Mouse (Mus musculus) MEL (cell line): ENCODE results near the gene Atrnl1.
"Not testable (repeated sequence)": the region's sequence is repeated elsewhere in the genome, so short reads cannot be mapped to it uniquely, and the experiment has no call there.

ENCODE experiments used
- BHLHE40 ChIP-seq: IDR thresholded peaks from 2 replicates; pipeline ENCODE4 v1.6.1; 2012; ENCODE audit warnings: low read depth, mild to moderate bottlenecking, inconsistent platforms, low read length, improper control_type of control experiment, borderline replicate concordance
- CHD1 ChIP-seq: IDR thresholded peaks from 2 replicates; pipeline ENCODE4 v1.6.1; 2012; ENCODE audit warnings: low read depth, mild to moderate bottlenecking, inconsistent platforms, low read length, improper control_type of control experiment
- CTCF ChIP-seq, 3 experiments: IDR thresholded peaks in 2 of 3; conservative IDR thresholded peaks in 1 of 3; 2 replicates each; pipeline ENCODE4 v1.5.1; 2011 to 2012; ENCODE audit warnings: low read length in 3 of 3, low read depth in 2 of 3, mild to moderate bottlenecking in 2 of 3, improper control_type of control experiment in 1 of 3, inconsistent platforms in 1 of 3, mixed read lengths in 1 of 3, moderate library complexity in 1 of 3; ENCODE audit not compliant: control insufficient read depth in 1 of 3, insufficient read depth in 1 of 3, poor library complexity in 1 of 3, severe bottlenecking in 1 of 3
- GABPA ChIP-seq: IDR thresholded peaks from 2 replicates; pipeline ENCODE4 v1.6.1; 2012; ENCODE audit warnings: low read depth, mild to moderate bottlenecking, inconsistent platforms, low read length, improper control_type of control experiment, moderate library complexity
- GATA1 ChIP-seq: IDR thresholded peaks from 2 replicates; pipeline ENCODE4 v1.6.1; 2011; ENCODE audit warnings: low read depth, low read length, improper control_type of control experiment
- MAX ChIP-seq: IDR thresholded peaks from 2 replicates; pipeline ENCODE4 v1.6.1; 2011; ENCODE audit warnings: low read length, improper control_type of control experiment
- NRF1 ChIP-seq: IDR thresholded peaks from 2 replicates; pipeline ENCODE4 v1.6.1; 2014; ENCODE audit warnings: low read depth, mild to moderate bottlenecking, inconsistent platforms, low read length, improper control_type of control experiment, moderate library complexity; ENCODE audit not compliant: poor library complexity, insufficient read depth, severe bottlenecking
- POLR2A ChIP-seq, 2 experiments: IDR thresholded peaks; 2 replicates each; pipeline ENCODE4 v1.6.1; 2011 to 2012; ENCODE audit warnings: low read length in 2 of 2, mild to moderate bottlenecking in 2 of 2, control low read depth in 1 of 2, improper control_type of control experiment in 1 of 2, low read depth in 1 of 2, moderate library complexity in 1 of 2; ENCODE audit not compliant: control insufficient read depth in 1 of 2, insufficient read depth in 1 of 2, poor library complexity in 1 of 2
- POLR2AphosphoS2 ChIP-seq: IDR thresholded peaks from 2 replicates; pipeline ENCODE4 v1.6.1; 2011; ENCODE audit warnings: low read length, improper control_type of control experiment
- POLR2AphosphoS5 ChIP-seq: IDR thresholded peaks from 2 replicates; pipeline ENCODE4 v1.6.1; 2012; ENCODE audit warnings: low read depth, borderline replicate concordance, mild to moderate bottlenecking, inconsistent platforms, low read length, moderate library complexity, mixed read lengths
- RCOR1 ChIP-seq: IDR thresholded peaks from 2 replicates; pipeline ENCODE4 v1.6.1; 2012; ENCODE audit warnings: low read depth, mild to moderate bottlenecking, inconsistent platforms, low read length, improper control_type of control experiment
- SIN3A ChIP-seq: IDR thresholded peaks from 2 replicates; pipeline ENCODE4 v1.6.1; 2012; ENCODE audit warnings: low read length, improper control_type of control experiment, inconsistent platforms
- USF2 ChIP-seq, 2 experiments: IDR thresholded peaks; 2 replicates each; pipeline ENCODE4 v1.6.1; 2011 to 2012; ENCODE audit warnings: improper control_type of control experiment in 2 of 2, low read length in 2 of 2, borderline replicate concordance in 1 of 2, inconsistent platforms in 1 of 2, low read depth in 1 of 2, mild to moderate bottlenecking in 1 of 2; ENCODE audit not compliant: insufficient read depth in 1 of 2
- ZC3H11A ChIP-seq: IDR thresholded peaks from 2 replicates; pipeline ENCODE4 v1.6.1; 2012; ENCODE audit warnings: low read depth, mild to moderate bottlenecking, inconsistent platforms, low read length, improper control_type of control experiment

DNA sequence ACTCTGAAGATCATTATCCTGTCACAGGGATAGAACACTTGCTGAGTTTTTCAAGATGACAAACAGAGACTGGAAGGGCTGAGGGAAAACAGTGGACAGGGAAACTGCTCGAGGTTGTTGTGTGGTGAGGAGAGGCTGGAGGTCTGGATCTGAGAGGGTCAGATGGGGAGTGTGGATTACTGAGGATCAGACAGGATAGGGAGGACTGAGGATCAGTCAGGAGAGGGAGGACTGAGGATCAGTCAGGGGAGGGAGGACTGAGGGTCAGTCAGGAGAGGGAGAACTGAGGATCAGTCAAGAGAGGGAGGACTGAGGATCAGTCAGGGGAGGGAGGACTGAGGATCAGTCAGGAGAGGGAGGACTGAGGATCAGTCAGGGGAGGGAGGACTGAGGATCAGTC lies 269.0 kb downstream of the Atrnl1 start:
- TF ChIP-seq RCOR1; CTCF (IDR thresholded peaks at IDR 0.05 in 2 of 3, conservative IDR thresholded peaks at IDR 0.05 in 1 of 3; ENCODE audit: control insufficient read depth in 1 of 3, insufficient read depth in 1 of 3, low read depth in 2 of 3, low read length in 3 of 3, poor library complexity in 1 of 3, severe bottlenecking in 1 of 3); POLR2AphosphoS5; GATA1; USF2 (IDR thresholded peaks at IDR 0.05; ENCODE audit: borderline replicate concordance in 1 of 2, insufficient read depth in 1 of 2, low read depth in 1 of 2, low read length in 2 of 2); POLR2A (IDR thresholded peaks at IDR 0.05; ENCODE audit: control insufficient read depth in 1 of 2, insufficient read depth in 1 of 2, low read depth in 1 of 2, low read length in 2 of 2, poor library complexity in 1 of 2); BHLHE40; GABPA; ZC3H11A; NRF1; POLR2AphosphoS2; MAX; CHD1; SIN3A: not testable (repeated sequence)
